Mouse (Mus musculus) CH12.LX (cell line): Measurements from ENCODE around the gene Reln. TPM values are rescaled to one million over a fixed set of nuclear protein-coding genes. Genes with fewer than 3 reads are reported as not detected.

Experiments
- DNase-seq: peaks from one replicate; pipeline ENCODE4 v3.0.0-alpha.2; 2013; ENCODE audit errors: extremely low read depth
- H3K27ac ChIP-seq: 2 replicates; pipeline ENCODE4 v1.5.1; 2012; ENCODE audit warnings: low read depth, mild to moderate bottlenecking, control low read depth, moderate library complexity; ENCODE audit not compliant: insufficient read depth
- H3K27me3 ChIP-seq: replicated peaks from 2 replicates; pipeline ENCODE3; 2012; ENCODE audit warnings: inconsistent platforms
- H3K36me3 ChIP-seq, 2 experiments: replicated peaks in 1 of 2; 2 replicates each; pipeline versions ENCODE3 to v1.6.1; 2012; ENCODE audit warnings: inconsistent platforms in 1 of 2, low read length in 1 of 2, mild to moderate bottlenecking in 1 of 2, mixed read lengths in 1 of 2, moderate library complexity in 1 of 2; ENCODE audit not compliant: control insufficient read depth in 1 of 2, insufficient read depth in 1 of 2
- H3K4me1 ChIP-seq, 2 experiments: 2 replicates each; pipeline ENCODE4 v1.6.1; 2012; ENCODE audit warnings: inconsistent platforms in 1 of 2, moderate library complexity in 1 of 2; ENCODE audit not compliant: insufficient read depth in 2 of 2, control insufficient read depth in 1 of 2
- H3K4me2 ChIP-seq: 2 replicates; pipeline ENCODE4 v1.6.1; 2012; ENCODE audit warnings: low read depth, mild to moderate bottlenecking, control low read depth; ENCODE audit not compliant: poor library complexity, insufficient read depth, severe bottlenecking
- H3K4me3 ChIP-seq, 3 experiments: fragments of 150-350 bp in 1 of 3; sonication (generic) in 1 of 3; replicated peaks in 1 of 3; 2 replicates each; pipeline versions ENCODE3 to v1.5.1; 2011 to 2012; ENCODE audit warnings: low read depth in 2 of 3, low read length in 2 of 3, mild to moderate bottlenecking in 2 of 3, moderate library complexity in 2 of 3, control low read depth in 1 of 3, improper control_type of control experiment in 1 of 3, inconsistent platforms in 1 of 3, mixed read lengths in 1 of 3; ENCODE audit not compliant: poor library complexity in 1 of 3
- H3K79me2 ChIP-seq: replicated peaks from 2 replicates; pipeline ENCODE4 v1.6.1; 2012; ENCODE audit warnings: mild to moderate bottlenecking, moderate library complexity; ENCODE audit not compliant: control insufficient read depth, poor library complexity, insufficient read depth, severe bottlenecking; ENCODE audit errors: extremely low read depth
- H3K9ac ChIP-seq: 2 replicates; pipeline ENCODE4 v1.6.1; 2012; ENCODE audit warnings: low read depth, mild to moderate bottlenecking, control low read depth, moderate library complexity; ENCODE audit not compliant: insufficient read depth
- H3K9me3 ChIP-seq: replicated peaks from 2 replicates; pipeline ENCODE3; 2012; ENCODE audit warnings: low read length, inconsistent platforms, mixed read lengths
- CHD1 ChIP-seq: IDR thresholded peaks from 2 replicates; pipeline ENCODE4 v1.6.1; 2012; ENCODE audit warnings: low read depth, low read length, improper control_type of control experiment, inconsistent platforms
- CTCF ChIP-seq, 2 experiments: IDR thresholded peaks in 1 of 2; conservative IDR thresholded peaks in 1 of 2; 2 replicates each; pipeline ENCODE4 v1.5.1; 2011 to 2012; ENCODE audit warnings: low read depth in 2 of 2, low read length in 2 of 2, improper control_type of control experiment in 1 of 2, inconsistent platforms in 1 of 2, mild to moderate bottlenecking in 1 of 2, moderate library complexity in 1 of 2
- ETS1 ChIP-seq: conservative IDR thresholded peaks from 2 replicates; pipeline ENCODE4 v1.6.1; 2012; ENCODE audit warnings: low read depth, mild to moderate bottlenecking, inconsistent platforms, low read length, improper control_type of control experiment, moderate library complexity
- NELFE ChIP-seq: IDR thresholded peaks from 2 replicates; pipeline ENCODE4 v1.6.1; 2011; ENCODE audit warnings: low read depth, low read length, improper control_type of control experiment
- NRF1 ChIP-seq: IDR thresholded peaks from 2 replicates; pipeline ENCODE4 v1.6.1; 2014; ENCODE audit warnings: low read depth, mild to moderate bottlenecking, inconsistent platforms, low read length, improper control_type of control experiment, moderate library complexity
- PAX5 ChIP-seq: IDR thresholded peaks from 2 replicates; pipeline ENCODE4 v1.6.1; 2012; ENCODE audit warnings: low read length, inconsistent platforms, mixed read lengths
- RAD21 ChIP-seq: IDR thresholded peaks from 2 replicates; pipeline ENCODE4 v1.6.1; 2011; ENCODE audit warnings: low read depth, mild to moderate bottlenecking, low read length, improper control_type of control experiment, moderate library complexity
- RCOR1 ChIP-seq: conservative IDR thresholded peaks from 2 replicates; pipeline ENCODE4 v1.6.1; 2012; ENCODE audit warnings: low read depth, mild to moderate bottlenecking, inconsistent platforms, low read length, improper control_type of control experiment
- SIN3A ChIP-seq: IDR thresholded peaks from 2 replicates; pipeline ENCODE4 v1.6.1; 2012; ENCODE audit warnings: low read length, improper control_type of control experiment, inconsistent platforms
- TCF12 ChIP-seq: IDR thresholded peaks from 2 replicates; pipeline ENCODE4 v1.6.1; 2014; ENCODE audit warnings: low read depth, mild to moderate bottlenecking, inconsistent platforms, low read length, improper control_type of control experiment
- USF1 ChIP-seq: IDR thresholded peaks from 2 replicates; pipeline ENCODE4 v1.6.1; 2014; ENCODE audit warnings: low read depth, mild to moderate bottlenecking, inconsistent platforms, low read length, improper control_type of control experiment
- USF2 ChIP-seq: conservative IDR thresholded peaks from 2 replicates; pipeline ENCODE4 v1.6.1; 2011; ENCODE audit warnings: low read depth, low read length, improper control_type of control experiment
- ZKSCAN1 ChIP-seq: IDR thresholded peaks from 2 replicates; pipeline ENCODE4 v1.6.1; 2012; ENCODE audit warnings: low read depth, inconsistent platforms, low read length, improper control_type of control experiment, borderline replicate concordance
- dilution Hi-C: fragments of 300-500 bp; cut with MboI; formaldehyde crosslinking; loops from 2 replicates; pipeline ENCODE4 v1.14.3; 2020; ENCODE audit warnings: low sequenced_read_pairs; ENCODE audit not compliant: extremely low pct_unique_long_range_greater_than_20kb, extremely low pct_ligation_motif_present
- in situ Hi-C: fragments of 300-500 bp; cut with MboI; formaldehyde crosslinking; loops from 3 replicates; pipeline ENCODE4 v1.14.3; 2019; ENCODE audit warnings: low sequenced_read_pairs, low pct_ligation_motif_present, low pct_unique_long_range_greater_than_20kb, mixed read lengths
- polyA plus RNA-seq: library from polyadenylated mRNA; unstranded; fragments of >175 nt; gene quantifications from 2 replicates; pipeline ENCODE4 v1.2.1, GENCODE M21; 2012; ENCODE audit warnings: low read depth; ENCODE audit not compliant: insufficient read length
- total RNA-seq, 2 experiments: library from RNA; depleted of rRNA; stranded (reverse); fragments of 300-350 nt in 1 of 2; fragments of >200 nt in 1 of 2; gene quantifications; 2 replicates each; pipeline ENCODE4 v1.2.3; 2012 to 2014

Reln gene
- total and polyA plus RNA-seq, 3 experiments: 0.03 to 0.04 TPM; not detected in 1

DNA sequence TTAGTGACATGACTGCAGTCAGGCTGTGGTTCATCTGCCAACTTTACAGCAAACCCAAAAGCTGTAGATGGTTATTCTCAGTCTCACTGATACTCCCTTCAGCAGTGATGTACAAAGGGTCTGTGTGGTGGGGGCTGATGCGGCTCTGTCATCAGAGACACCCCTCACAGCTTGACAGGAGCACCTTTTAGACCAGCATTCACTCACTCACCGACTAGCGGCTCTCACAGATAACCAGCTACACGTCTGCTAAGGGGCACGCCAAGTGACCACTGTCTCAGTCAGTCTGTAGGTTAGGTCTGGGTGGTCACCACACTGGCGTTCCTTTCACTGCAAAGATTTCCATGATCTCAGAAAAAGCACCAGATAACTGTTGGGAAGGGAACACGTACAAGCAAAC, 2.0 kb downstream of the Reln start:
- Histone ChIP-seq H3K79me2 (no peaks in the 10 kb centered on the region), H3K4me3 (no peak overlapping the region), H3K9me3 (peaks cover 12% of the 10 kb centered on the region), H3K4me1 (no peaks in the 10 kb centered on the region), H3K27me3 (no peaks in the 10 kb centered on the region), H3K36me3 (no peaks in the 10 kb centered on the region), H3K4me2 (no peak overlapping the region), H3K27ac (no peak overlapping the region), H3K9ac (no peak overlapping the region)
- dilution Hi-C loops: no loop called here
- no peak for TF ChIP-seq NELFE
- no peak for TF ChIP-seq ETS1
- no peak for TF ChIP-seq USF1
- TF ChIP-seq PAX5: no peak
- no peak for TF ChIP-seq TCF12
- DNase-seq: no peak
- in situ Hi-C loops: no loop called here

DNA sequence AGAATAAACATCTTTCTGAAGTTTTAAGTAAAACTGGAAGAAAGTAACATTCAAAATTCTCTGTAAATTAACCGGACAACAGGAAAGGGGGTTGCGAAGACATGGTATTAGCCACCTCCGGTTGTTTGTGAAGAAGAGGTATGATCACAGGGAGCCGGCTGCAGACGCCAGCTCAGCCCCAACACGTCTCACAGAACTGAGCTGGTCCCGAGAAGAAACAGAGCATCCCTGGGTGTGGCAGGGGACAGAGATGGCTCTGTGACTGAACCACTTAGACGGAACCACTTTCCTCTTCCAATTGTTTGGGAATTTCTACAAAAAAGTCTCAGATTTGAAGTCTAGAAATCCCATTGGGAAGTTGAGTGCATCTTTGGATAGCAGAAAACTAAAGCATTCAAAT, 3.5 kb downstream of the Reln start:
- Histone ChIP-seq H3K27me3 (no peaks in the 10 kb centered on the region), H3K27ac (no peak overlapping the region), H3K9ac (no peak overlapping the region), H3K4me1 (no peaks in the 10 kb centered on the region), H3K36me3 (no peaks in the 10 kb centered on the region), H3K9me3 (peaks cover 12% of the 10 kb centered on the region), H3K79me2 (no peaks in the 10 kb centered on the region), H3K4me2 (no peak overlapping the region), H3K4me3 (no peak overlapping the region)
- no peak for DNase-seq
- dilution Hi-C loops (no loop called here), in situ Hi-C loops (no loop called here)
- TF ChIP-seq NRF1 (no peak), CTCF (conservative IDR thresholded peaks at IDR 0.05 in 1 of 2, IDR thresholded peaks at IDR 0.05 in 1 of 2; ENCODE audit: low read depth in 2 of 2, low read length in 2 of 2) (no peak), TCF12 (no peak), USF2 (no peak), SIN3A (no peak), RCOR1 (no peak), ZKSCAN1 (no peak), NELFE (no peak), CHD1 (no peak)

DNA sequence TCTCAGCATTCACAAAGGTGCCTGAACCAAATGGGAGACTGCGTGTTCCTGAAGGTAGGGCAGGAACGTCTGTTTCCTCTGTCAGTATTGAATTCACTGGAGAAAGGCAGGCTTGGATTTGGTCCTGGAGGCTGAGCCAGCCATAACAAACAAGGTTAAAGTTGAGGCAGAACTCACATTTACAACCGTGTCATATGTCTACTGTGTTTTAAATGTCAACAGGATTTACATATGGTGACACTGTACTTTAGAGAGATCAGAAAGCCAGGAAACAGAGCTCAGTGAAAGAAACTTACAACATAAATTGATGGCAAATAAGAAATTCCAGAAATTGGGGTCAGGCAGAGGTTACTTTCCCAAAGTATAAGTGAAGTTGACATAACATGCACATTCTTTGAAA, 9.1 kb downstream of the Reln start:
- dilution Hi-C loops (no loop called here), in situ Hi-C loops (no loop called here)
- Histone ChIP-seq H3K79me2 (no peaks in the 10 kb centered on the region), H3K4me1 (no peaks in the 10 kb centered on the region), H3K9me3 (peaks cover 3% of the 10 kb centered on the region), H3K27ac (no peak overlapping the region), H3K27me3 (no peaks in the 10 kb centered on the region), H3K36me3 (no peaks in the 10 kb centered on the region), H3K9ac (no peak overlapping the region), H3K4me2 (no peak overlapping the region), H3K4me3 (no peak overlapping the region)
- no peak for DNase-seq
- no peak for TF ChIP-seq USF2
- TF ChIP-seq PAX5: no peak
- no peak for TF ChIP-seq RAD21
